Mouse (Mus musculus): ENCODE measurements around the gene Rnaseh1.

- TF ChIP-seq GATA1 (IDR thresholded peaks at IDR 0.05; ENCODE audit: borderline replicate concordance, low read length) (peak; percentile 44; the same call in 1 of the 3 replicates), FLI1 (IDR thresholded peaks at IDR 0.05; ENCODE audit: low read length) (no peak)
Observed at GRCm38 (mm10) chr12:28617297-28617696, 32.1 kb upstream of the Rnaseh1 start.
